Mouse (Mus musculus) heart, postnatal 10 days (tissue): ENCODE measurements around the gene Steap1. TPM values are rescaled to one million over a fixed set of nuclear protein-coding genes. Genes with fewer than 3 reads are reported as not detected.

Experiments used
- DNase-seq, 2 experiments: peaks; one replicate each; pipeline ENCODE4 v3.0.0; 2021
- intact Hi-C: fragments of 180-260 bp; cut with DNase I; formaldehyde crosslinking; loops from one replicate; pipeline ENCODE4 v1.15.1; 2025
- total RNA-seq, 2 experiments: library from RNA; stranded (reverse); gene quantifications; 2 replicates each; pipeline ENCODE4 v1.2.3; 2021

The Steap1 gene
- total RNA-seq, 2 experiments from 2014 or later: 0.36 TPM; not detected in 1

DNA sequence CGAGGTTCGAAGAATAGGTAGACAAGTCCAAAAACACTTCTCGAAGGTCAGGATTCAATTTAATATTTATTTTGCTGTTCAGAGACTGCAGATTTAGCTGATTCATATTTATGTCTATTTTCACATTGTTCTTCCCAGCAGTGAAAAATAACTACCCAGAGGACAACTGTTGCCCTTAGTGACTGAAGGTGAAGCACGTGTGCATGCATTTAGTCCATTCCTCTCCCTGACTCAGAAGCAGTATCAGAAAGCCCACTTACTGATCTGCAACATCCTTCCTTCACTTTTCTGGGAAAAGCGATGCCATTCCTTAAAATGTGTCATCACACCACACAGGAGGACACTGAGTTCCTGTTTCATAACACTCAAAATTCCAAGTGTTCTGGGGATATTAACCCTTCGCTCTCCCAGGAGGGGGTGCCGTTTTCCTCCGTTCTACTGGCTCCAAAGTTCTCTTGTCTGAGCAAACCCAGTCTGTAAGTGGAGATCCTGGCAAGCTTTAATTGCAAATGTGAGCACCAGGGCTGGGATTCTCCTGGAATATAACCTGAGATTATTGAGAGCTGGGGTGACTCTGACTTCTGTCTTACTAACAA, 60.1 kb downstream of the Steap1 start:
- no peak for DNase-seq
- intact Hi-C loops: no loop called here

DNA sequence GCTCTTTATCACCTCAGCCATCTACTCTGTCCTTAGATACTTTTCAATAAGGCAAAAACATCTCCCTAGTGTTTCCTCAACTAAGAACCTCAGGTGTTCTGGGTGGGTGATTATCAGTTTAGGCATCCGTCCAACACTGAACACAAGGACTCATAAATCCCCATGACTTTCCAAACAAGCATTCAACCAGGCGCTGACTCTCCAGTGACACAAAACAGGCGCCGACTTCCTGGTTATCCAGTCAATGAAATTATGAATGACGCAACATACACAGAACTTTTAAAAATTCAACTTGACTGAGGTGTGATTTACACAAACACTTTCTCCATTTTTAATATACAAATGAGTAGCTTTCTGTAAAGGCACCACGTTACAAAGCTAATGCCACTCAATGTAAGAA, 60.9 kb downstream of the Steap1 start:
- no peak for DNase-seq
- intact Hi-C loops: no loop called here

GRCm38 (mm10) chr5:5686973-5687372, 62.2 kb downstream of the Steap1 start:
- intact Hi-C loops: no loop called here
- DNase-seq: no peak

Other genes with a start within 250 kb of the Steap1 start
- gene Cldn12, start 234.4 kb downstream of the Steap1 start, total RNA-seq: 10 to 100 TPM; 13.7 to 18.6 TPM
- 10 to 100 TPM; 11.2 to 12.0 TPM for gene Gtpbp10, start 189.8 kb downstream of the Steap1 start, total RNA-seq
- not detected for gene Gm8773, start 175.5 kb downstream of the Steap1 start, total RNA-seq
- gene Cfap69, start 85.1 kb downstream of the Steap1 start, total RNA-seq: 1 to 10 TPM; 1.1 to 2.7 TPM
- gene Steap2, start 54.7 kb downstream of the Steap1 start, total RNA-seq: 1 to 10 TPM; 1.3 to 2.0 TPM